Mouse (Mus musculus) brain, embryonic 14.5 days (tissue): ENCODE data around the gene Crxos.

Experiments used
- CTCF ChIP-seq: fragments of 200-500 bp; IDR thresholded peaks from 2 replicates; pipeline ENCODE4 v1.5.1; 2012; ENCODE audit warnings: inconsistent platforms, mild to moderate bottlenecking, moderate library complexity, borderline replicate concordance; ENCODE audit not compliant: insufficient read depth, insufficient read length; ENCODE audit errors: extremely low read depth
- POLR2A ChIP-seq: fragments of 200-500 bp; IDR thresholded peaks from 2 replicates; pipeline ENCODE4 v1.6.1; 2012; ENCODE audit warnings: mild to moderate bottlenecking, inconsistent platforms, borderline replicate concordance; ENCODE audit not compliant: poor library complexity, insufficient read depth, insufficient read length, severe bottlenecking; ENCODE audit errors: extremely low read depth

- TF ChIP-seq CTCF (no peak), POLR2A (no peak)
These were observed 23.4 kb downstream of the Crxos start for GRCm38 (mm10) chr7:15905861-15906260.
